Mouse (Mus musculus) heart, embryonic 16.5 days (tissue): Measurements from ENCODE around the gene Stard3. TPM values are rescaled to one million over a fixed set of nuclear protein-coding genes. Genes with fewer than 3 reads are reported as not detected.

Experiments used
- ATAC-seq: fragments of 200-750 bp; cut with Nextera tagmentation; replicated peaks from 2 replicates; pipeline ENCODE4 v1.8.0; 2017; ENCODE audit warnings: moderate number of reproducible peaks; ENCODE audit not compliant: insufficient read depth, low FRiP score; ENCODE audit errors: extremely low read depth
- H3K27ac ChIP-seq: fragments of 300-500 bp; sonication (generic); 2 replicates; pipeline ENCODE4 v1.5.1; 2014; ENCODE audit warnings: mild to moderate bottlenecking, low read length, control low read depth, moderate library complexity
- H3K27me3 ChIP-seq: fragments of 300-500 bp; sonication (generic); 2 replicates; pipeline ENCODE4 v1.6.1; 2014; ENCODE audit warnings: low read length, mixed read lengths; ENCODE audit not compliant: control insufficient read depth, insufficient read depth
- H3K36me3 ChIP-seq: fragments of 300-500 bp; sonication (generic); 2 replicates; pipeline ENCODE4 v1.6.1; 2014; ENCODE audit not compliant: control insufficient read depth, insufficient read depth
- H3K4me1 ChIP-seq: fragments of 300-500 bp; sonication (generic); 2 replicates; pipeline ENCODE4 v1.6.1; 2014; ENCODE audit warnings: low read length, mixed read lengths; ENCODE audit not compliant: control insufficient read depth, insufficient read depth
- H3K4me2 ChIP-seq: fragments of 300-500 bp; sonication (generic); 2 replicates; pipeline ENCODE4 v1.6.1; 2014; ENCODE audit warnings: low read depth, mild to moderate bottlenecking, control low read depth, low read length
- H3K4me3 ChIP-seq: fragments of 300-500 bp; sonication (generic); 2 replicates; pipeline ENCODE4 v1.5.1; 2014; ENCODE audit warnings: mild to moderate bottlenecking, control low read depth, low read length
- H3K9ac ChIP-seq: fragments of 300-500 bp; sonication (generic); 2 replicates; pipeline ENCODE4 v1.6.1; 2014; ENCODE audit warnings: low read length, control low read depth
- H3K9me3 ChIP-seq: fragments of 300-500 bp; sonication (generic); replicated peaks from 2 replicates; pipeline ENCODE4 v1.6.1; 2016; ENCODE audit warnings: low read length; ENCODE audit not compliant: control insufficient read depth
- WGBS: fragments of 180-500 bp; shearing (Covaris S2); extraction: QIAGEN DNeasy Blood & Tissue Kit; methylation state at CpG from one replicate; pipeline ENCODE4 v1.1.7; 2014; 5-methylcytosine and 5-hydroxymethylcytosine counted together
- polyA plus RNA-seq: library from polyadenylated mRNA; unstranded; fragments of >200 nt; fragmentation: Nextera tagmentation; extraction: Ambion mirVana; gene quantifications from 2 replicates; pipeline ENCODE4 v1.2.1, GENCODE M21; 2015

Gene Stard3
- polyA plus RNA-seq = 43.0 and 43.2 TPM in 2 replicates

GRCm38 (mm10) chr11:98358161-98359083, at the start of gene Stard3:
TSS of gene Stard3 (plus strand) at chr11:98358368.
- H3K4me3 ChIP-seq = peak within 1 kb of the TSS; percentile 77
- under 1% methylated on average over 60 of the region's 60 CpGs for WGBS
- H3K27ac ChIP-seq = peak within 1 kb of the TSS; percentile 94
- H3K4me1 ChIP-seq = peaks cover 26% of the 10 kb centered on the region
- peak; percentile 89 for ATAC-seq
- H3K9ac ChIP-seq = peak within 1 kb of the TSS; percentile 77
- H3K4me2 ChIP-seq = peak within 1 kb of the TSS; percentile 88
- no peaks in the 10 kb centered on the region for H3K36me3 ChIP-seq
- peaks cover 8% of the 10 kb centered on the region for H3K27me3 ChIP-seq
- no peaks in the 10 kb centered on the region for H3K9me3 ChIP-seq

- Histone ChIP-seq H3K9ac (no peak overlapping the region), H3K4me3 (no peak overlapping the region), H3K9me3 (no peaks in the 10 kb centered on the region), H3K27ac (no peak overlapping the region), H3K36me3 (no peaks in the 10 kb centered on the region), H3K4me1 (no peaks in the 10 kb centered on the region), H3K27me3 (peaks cover 58% of the 10 kb centered on the region), H3K4me2 (no peak overlapping the region; the same call in 1 of the 2 replicates)
- 2% methylated on average over 26 of the region's 26 CpGs for WGBS
- no peak for ATAC-seq
Observed at GRCm38 (mm10) chr11:98313790-98314323, 44.3 kb upstream of the Stard3 start.

GRCm38 (mm10) chr11:98317479-98317878, 40.7 kb upstream of the Stard3 start:
- H3K4me3 ChIP-seq = no peak overlapping the region
- ATAC-seq = no peak
- no peak overlapping the region for H3K27ac ChIP-seq
- peaks cover 84% of the 10 kb centered on the region for H3K27me3 ChIP-seq
- no peak overlapping the region for H3K9ac ChIP-seq
- no peaks in the 10 kb centered on the region for H3K36me3 ChIP-seq
- no peaks in the 10 kb centered on the region for H3K4me1 ChIP-seq
- H3K9me3 ChIP-seq = no peaks in the 10 kb centered on the region
- H3K4me2 ChIP-seq = no peak overlapping the region
- WGBS = 9% methylated on average over 7 of the region's 7 CpGs

GRCm38 (mm10) chr11:98318421-98319116, 39.6 kb upstream of the Stard3 start:
- WGBS = 1% methylated on average over 14 of the region's 14 CpGs
- no peak for ATAC-seq
- Histone ChIP-seq H3K27me3 (peaks cover 88% of the 10 kb centered on the region), H3K4me2 (no peak overlapping the region), H3K9me3 (no peaks in the 10 kb centered on the region), H3K9ac (no peak overlapping the region), H3K4me3 (no peak overlapping the region), H3K36me3 (no peaks in the 10 kb centered on the region), H3K4me1 (no peaks in the 10 kb centered on the region), H3K27ac (no peak overlapping the region)

- no peak overlapping the region for H3K9ac ChIP-seq
- no peak for ATAC-seq
- no peaks in the 10 kb centered on the region for H3K9me3 ChIP-seq
- no peaks in the 10 kb centered on the region for H3K36me3 ChIP-seq
- no peak overlapping the region for H3K4me3 ChIP-seq
- H3K27ac ChIP-seq = no peak overlapping the region
- H3K27me3 ChIP-seq = peaks cover 89% of the 10 kb centered on the region
- no peak overlapping the region for H3K4me2 ChIP-seq
- H3K4me1 ChIP-seq = no peaks in the 10 kb centered on the region
- WGBS = 4% methylated on average over 15 of the region's 15 CpGs
Observed at GRCm38 (mm10) chr11:98319120-98319519, 39.0 kb upstream of the Stard3 start.

- no peak overlapping the region for H3K4me3 ChIP-seq
- no peak for ATAC-seq
- H3K36me3 ChIP-seq = no peaks in the 10 kb centered on the region
- WGBS = 25% methylated on average over 4 of the region's 4 CpGs
- no peak overlapping the region for H3K27ac ChIP-seq
- H3K27me3 ChIP-seq = peaks cover 90% of the 10 kb centered on the region
- H3K9me3 ChIP-seq = no peaks in the 10 kb centered on the region
- H3K9ac ChIP-seq = no peak overlapping the region
- no peaks in the 10 kb centered on the region for H3K4me1 ChIP-seq
- H3K4me2 ChIP-seq = no peak overlapping the region
Observed at GRCm38 (mm10) chr11:98319544-98319943, 38.6 kb upstream of the Stard3 start.

GRCm38 (mm10) chr11:98319944-98320343, 38.2 kb upstream of the Stard3 start:
- WGBS = 4% methylated on average over 2 of the region's 2 CpGs

GRCm38 (mm10) chr11:98320381-98320780, 37.8 kb upstream of the Stard3 start:
- ATAC-seq = no peak
- no peaks in the 10 kb centered on the region for H3K4me1 ChIP-seq
- H3K4me3 ChIP-seq = no peak overlapping the region
- no peaks in the 10 kb centered on the region for H3K36me3 ChIP-seq
- 12% methylated on average over 12 of the region's 12 CpGs for WGBS
- H3K27ac ChIP-seq = no peak overlapping the region
- peaks cover 94% of the 10 kb centered on the region for H3K27me3 ChIP-seq
- no peak overlapping the region for H3K9ac ChIP-seq
- no peak overlapping the region for H3K4me2 ChIP-seq
- H3K9me3 ChIP-seq = no peaks in the 10 kb centered on the region

More at GRCm38 (mm10) chr11:98319944-98320343, 38.2 kb upstream of the Stard3 start:
- ATAC-seq = no peak
- Histone ChIP-seq H3K27me3 (peaks cover 93% of the 10 kb centered on the region), H3K36me3 (no peaks in the 10 kb centered on the region), H3K9ac (no peak overlapping the region), H3K27ac (no peak overlapping the region), H3K4me3 (no peak overlapping the region), H3K4me1 (no peaks in the 10 kb centered on the region), H3K9me3 (no peaks in the 10 kb centered on the region), H3K4me2 (no peak overlapping the region)
